Mouse (Mus musculus): ENCODE measurements around the gene Gm14743. TPM values are rescaled to one million over a fixed set of nuclear protein-coding genes. Genes with fewer than 3 reads are reported as not detected.
"Not testable (repeated sequence)": the region's sequence is repeated elsewhere in the genome, so short reads cannot be mapped to it uniquely, and the experiment has no call there.

Gm14743 gene
- not detected for polyA plus RNA-seq (2021)

- peaks cover 22% of the 10 kb centered on the region for H3K27me3 ChIP-seq
- ATAC-seq; in situ Hi-C loops (cut with MboI; ENCODE audit: low pct_unique_long_range_greater_than_20kb); DNase-seq (ENCODE audit: low read depth, low spot score); POLR2A ChIA-PET; CTCF ChIA-PET: not testable (repeated sequence)
Observed at GRCm38 (mm10) chrX:78245821-78246220, at the start of gene Gm14743. Gm14743 (minus strand) TSS chrX:78245921.

GRCm38 (mm10) chrX:78202829-78203228, 42.9 kb downstream of the Gm14743 start:
- in situ Hi-C loops (cut with MboI; ENCODE audit: low pct_unique_long_range_greater_than_20kb), result no loop called here
- POLR2A ChIA-PET, result no interaction called here
- H3K27me3 ChIP-seq, result peaks cover 5% of the 10 kb centered on the region
- TF ChIP-seq CTCF (IDR thresholded peaks at IDR 0.05), result no peak
- ATAC-seq, result no peak
- CTCF ChIA-PET, result no interaction called here
- no peak for DNase-seq (ENCODE audit: low read depth, low spot score)

- CTCF ChIA-PET; ATAC-seq; POLR2A ChIA-PET; in situ Hi-C loops (cut with MboI; ENCODE audit: low pct_unique_long_range_greater_than_20kb); H3K27me3 ChIP-seq; DNase-seq (ENCODE audit: low read depth, low spot score): not testable (repeated sequence)
Observed at GRCm38 (mm10) chrX:78202220-78202619, 43.5 kb downstream of the Gm14743 start.

Other genes starting within 250 kb of the Gm14743 start
- not detected for gene Obp1a, start 154.5 kb downstream of the Gm14743 start, polyA plus RNA-seq (2021)
- gene Gm5938, start 120.5 kb downstream of the Gm14743 start, polyA plus RNA-seq (2021), result not detected
- not detected for gene Obp1b, start 59.1 kb downstream of the Gm14743 start, polyA plus RNA-seq (2021)
- gene 4930480E11Rik, start 123.7 kb upstream of the Gm14743 start, polyA plus RNA-seq (2021), result not detected